In genomic region chr5:137109941-137110593, GRCm38 (mm10) we compare ENCODE assay signal across 35 mouse cellular contexts. TPM values are rescaled to one million over a fixed set of nuclear protein-coding genes. Genes with fewer than 3 reads are reported as not detected.
DNase-seq lines count a peak whose midpoint lies in the region; ATAC-seq and TF ChIP-seq lines count a peak whose summit lies in the region.
"Had no signal": no experiment of that assay in that cellular context is flagged by ENCODE, and none has a peak within 500 bp of the region (broad histone marks: within the 10 kb centered on the region; RNA-seq: fewer than 3 reads in every experiment).

No protein-coding gene starts in this region.

- TF ChIP-seq POLR2A in lung, adult 2 months (IDR thresholded peaks at IDR 0.05; ENCODE audit: borderline replicate concordance, extremely low read depth, low read depth, low read length): 0 out of 2 replicates have a peak, but pooled peaks have one; percentile 24
- peak; percentile 51; the same call in 1 of the 2 replicates for TF ChIP-seq POLR2A in bone marrow, adult 2 months (IDR thresholded peaks at IDR 0.05; ENCODE audit: borderline replicate concordance, control insufficient read depth, low read depth, low read length)

- peaks cover 33% of the 10 kb centered on the region for H3K36me3 ChIP-seq in heart, embryonic 12.5 days

- peaks cover 6% of the 10 kb centered on the region for H3K4me1 ChIP-seq in heart, embryonic 12.5 days (replicated peaks)
- peaks cover 6% of the 10 kb centered on the region for H3K4me1 ChIP-seq in lung, adult 2 months (ENCODE audit: control insufficient read depth, insufficient read depth, low read length)
- H3K4me1 ChIP-seq in bone marrow, adult 2 months (ENCODE audit: control insufficient read depth, insufficient read depth, low read length): peaks cover 2% of the 10 kb centered on the region; the same call in 1 of the 2 replicates
- H3K4me1 ChIP-seq: hindbrain, embryonic 12.5 days had no signal

- 54% methylated on average over 25 of the region's 25 CpGs for WGBS in heart, embryonic 12.5 days
- 60% methylated on average over 25 of the region's 25 CpGs for WGBS in lung, adult 2 months
- 90% methylated on average over 25 of the region's 25 CpGs for WGBS in bone marrow, adult 2 months

- no peak overlapping the region for H3K4me2 ChIP-seq in heart, embryonic 12.5 days
- H3K4me2 ChIP-seq: hindbrain, embryonic 12.5 days; liver, embryonic 13.5 days; lung, embryonic 15.5 days had no signal

- ATAC-seq in heart, embryonic 12.5 days (ENCODE audit: insufficient number of reproducible peaks, low FRiP score): no peak
- ATAC-seq: forebrain, embryonic 16.5 days; midbrain, embryonic 16.5 days; Patski had no signal

- 0 out of 2 replicates have a peak, but pooled peaks cover 2% of the 10 kb centered on the region for H3K9me3 ChIP-seq in heart, embryonic 12.5 days (replicated peaks)
- H3K9me3 ChIP-seq: hindbrain, embryonic 12.5 days; lung, embryonic 15.5 days had no signal

- DNase-seq in heart, adult 11 months: peak; percentile 91
- DNase-seq in lung, adult 2 months: no peak
- DNase-seq in lung, adult 18-20 months: no peak
- peak; percentile 52 to 70 for DNase-seq in kidney, postnatal 4 days
- DNase-seq in layer of hippocampus, adult 18-20 months (ENCODE audit: low spot score in 2 of 2): no peak
- no peak for DNase-seq in embryo, embryonic 10 days (ENCODE audit: low spot score)
- DNase-seq: adrenal gland, adult 2 months; cerebellum, adult 18-20 months; cerebellum, postnatal 36 days; gastrocnemius, postnatal 14 days; heart, adult 2 months; layer of hippocampus, adult 9-11 months; liver, embryonic 13.5 days; lung, postnatal 36 days; right cerebral cortex, adult 18-20 months; right cerebral cortex, postnatal 4 days; thymus, adult 18-20 months had no signal

- no peak overlapping the region for H3K4me3 ChIP-seq in heart, embryonic 12.5 days
- no peak overlapping the region for H3K4me3 ChIP-seq in lung, adult 2 months (replicated peaks; ENCODE audit: extremely low read depth, low read depth, low read length)
- H3K4me3 ChIP-seq in bone marrow, adult 2 months (replicated peaks; ENCODE audit: control insufficient read depth, low read depth, low read length): no peak overlapping the region
- H3K4me3 ChIP-seq: heart, adult 2 months; hindbrain, embryonic 12.5 days; left cerebral cortex, adult 2 months; liver, embryonic 13.5 days; lung, embryonic 15.5 days had no signal

- H3K27me3 ChIP-seq in heart, embryonic 12.5 days (replicated peaks): no peaks in the 10 kb centered on the region
- H3K27me3 ChIP-seq: lung, embryonic 15.5 days; Patski had no signal

- no peak overlapping the region for H3K27ac ChIP-seq in heart, embryonic 12.5 days (ENCODE audit: poor library complexity, severe bottlenecking)
- no peak overlapping the region for H3K27ac ChIP-seq in bone marrow, adult 2 months (ENCODE audit: control insufficient read depth, insufficient read depth, low read depth, low read length, poor library complexity)
- H3K27ac ChIP-seq: heart, adult 2 months; hindbrain, embryonic 12.5 days; kidney, postnatal 0 days; left cerebral cortex, adult 2 months; liver, embryonic 13.5 days; lung, embryonic 15.5 days had no signal

- no peak overlapping the region for H3K9ac ChIP-seq in heart, embryonic 12.5 days
- H3K9ac ChIP-seq: hindbrain, embryonic 12.5 days; liver, embryonic 13.5 days; lung, embryonic 15.5 days had no signal

- no peak for TF ChIP-seq CTCF in lung, adult 2 months (IDR thresholded peaks at IDR 0.05; ENCODE audit: insufficient read depth, low read length)
- TF ChIP-seq CTCF in bone marrow, adult 2 months (IDR thresholded peaks at IDR 0.05; ENCODE audit: control insufficient read depth, insufficient read depth, low read length): no peak

RNA-seq across cellular contexts. Expression of gene Trim56, which starts 5.9 kb away (rescaled TPM):
- polyA plus RNA-seq in heart, embryonic 12.5 days (2016; fragmentation: Nextera tagmentation; extraction: Ambion mirVana): 7.0 and 7.8 TPM in 2 replicates
- polyA plus RNA-seq in lung, adult 2 months (2012; rRNA removed): 24.4 and 26.8 TPM in 2 replicates
- 25.2 and 31.3 TPM in 2 replicates for polyA plus RNA-seq in bone marrow, adult 2 months (2011; ENCODE audit: insufficient read depth, insufficient read length, low replicate concordance, missing spikeins)
- total RNA-seq in layer of hippocampus, adult 18-20 months (2021): 1 to 10 TPM; 5.9 to 6.0 TPM

RNA-seq across cellular contexts. Expression of gene Serpine1, which starts 38.0 kb away (rescaled TPM):
- polyA plus RNA-seq in heart, embryonic 12.5 days (2016; fragmentation: Nextera tagmentation; extraction: Ambion mirVana): 0.69 and 0.70 TPM in 2 replicates
- polyA plus RNA-seq in lung, adult 2 months (2012; rRNA removed): 19.8 and 22.0 TPM in 2 replicates
- polyA plus RNA-seq in bone marrow, adult 2 months (2011; ENCODE audit: insufficient read depth, insufficient read length, low replicate concordance, missing spikeins): 0.95 and 3.1 TPM in 2 replicates
- total RNA-seq in layer of hippocampus, adult 18-20 months (2021): under 1 TPM; 0.40 to 0.94 TPM

RNA-seq across cellular contexts. Expression of gene Muc3, which starts 39.1 kb away (rescaled TPM):
- polyA plus RNA-seq in heart, embryonic 12.5 days (2016; fragmentation: Nextera tagmentation; extraction: Ambion mirVana): 0.21 TPM in 1 of 2 replicates, not detected in the other
- polyA plus RNA-seq in lung, adult 2 months (2012; rRNA removed): 4.3 TPM in 1 of 2 replicates, not detected in the other
- not detected in 2 replicates for polyA plus RNA-seq in bone marrow, adult 2 months (2011; ENCODE audit: insufficient read depth, insufficient read length, low replicate concordance, missing spikeins)
- not detected for total RNA-seq in layer of hippocampus, adult 18-20 months (2021)
- total RNA-seq: adrenal gland, adult 2 months; adrenal gland, postnatal 4 days; gastrocnemius, postnatal 14 days; heart, adult 2 months; heart, postnatal 25 days; left cerebral cortex, adult 2 months; left cerebral cortex, postnatal 36 days had no signal
- polyA plus RNA-seq: adrenal gland, adult 2 months; embryonic facial prominence, embryonic 14.5 days; forebrain, embryonic 16.5 days; heart, adult 2 months; heart, embryonic 14.5 days; hindbrain, embryonic 12.5 days; limb, embryonic 14.5 days; liver, embryonic 13.5 days; lung, embryonic 15.5 days; midbrain, embryonic 16.5 days; neural tube, embryonic 14.5 days; Patski; stomach, embryonic 14.5 days; urinary bladder, adult 2 months had no signal

Comparison
In these comparisons a context has a peak if more than half of its experiments do, and no peak if none do; other contexts are left out.
1. DNase-seq: peak in heart, adult 11 months (single experiment) and kidney, postnatal 4 days (2 of 2); none in lung, adult 2 months (single experiment), lung, adult 18-20 months (0 of 2), layer of hippocampus, adult 18-20 months (0 of 2) and embryo, embryonic 10 days (single experiment).